Mouse (Mus musculus) fibroblast of lung, adult 2 months (primary cell): Measurements from ENCODE around the gene Pkmyt1.
A peak's percentile ranks its signal among the peaks of the same experiment; 100 is the strongest.

Experiments used
- DNase-seq: peaks from one replicate; pipeline ENCODE4 v3.0.0-alpha.2; 2011; ENCODE audit warnings: low read depth

Pkmyt1 gene

DNA sequence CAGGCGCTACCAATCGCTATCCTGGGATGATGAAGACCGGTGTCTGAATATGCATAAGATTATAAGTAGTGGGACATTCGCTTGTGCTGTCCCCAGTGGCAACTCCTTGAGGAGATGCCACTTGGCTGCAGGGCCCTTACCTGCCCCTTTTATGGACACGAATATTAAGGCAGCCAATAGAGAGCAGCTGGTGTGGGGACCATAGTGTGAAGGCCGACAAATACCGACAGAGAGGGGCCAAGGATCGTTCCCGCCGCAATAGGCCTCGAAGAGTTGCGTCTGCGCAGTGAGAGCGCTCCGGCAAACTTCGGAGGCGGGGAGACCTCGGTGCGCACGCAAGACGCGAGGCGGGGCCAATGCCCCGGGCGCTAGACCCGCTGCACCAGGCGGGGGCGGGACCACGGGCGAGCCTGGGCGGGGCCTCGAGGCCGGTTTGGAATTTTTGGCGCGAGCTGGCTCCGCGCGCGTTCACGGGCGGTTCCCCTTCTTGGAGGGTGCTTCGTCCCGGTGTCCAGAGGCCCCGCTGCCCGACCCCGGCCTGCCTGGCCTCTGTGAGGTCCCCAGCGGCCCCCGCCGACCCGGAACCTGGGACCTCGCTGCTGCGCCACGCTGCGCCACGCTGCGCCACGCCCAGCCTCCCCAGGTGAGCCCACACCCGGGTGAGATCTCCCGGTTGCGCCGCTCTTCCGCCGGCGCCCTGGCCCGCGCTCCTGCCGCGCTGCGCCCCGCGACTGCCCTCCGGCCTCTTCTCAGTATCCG is at the start of gene Pkmyt1:
Gene Pkmyt1 (plus strand): TSS at position 338 of the 759 bp plus-strand sequence.
- DNase-seq, result peak; percentile 66

DNA sequence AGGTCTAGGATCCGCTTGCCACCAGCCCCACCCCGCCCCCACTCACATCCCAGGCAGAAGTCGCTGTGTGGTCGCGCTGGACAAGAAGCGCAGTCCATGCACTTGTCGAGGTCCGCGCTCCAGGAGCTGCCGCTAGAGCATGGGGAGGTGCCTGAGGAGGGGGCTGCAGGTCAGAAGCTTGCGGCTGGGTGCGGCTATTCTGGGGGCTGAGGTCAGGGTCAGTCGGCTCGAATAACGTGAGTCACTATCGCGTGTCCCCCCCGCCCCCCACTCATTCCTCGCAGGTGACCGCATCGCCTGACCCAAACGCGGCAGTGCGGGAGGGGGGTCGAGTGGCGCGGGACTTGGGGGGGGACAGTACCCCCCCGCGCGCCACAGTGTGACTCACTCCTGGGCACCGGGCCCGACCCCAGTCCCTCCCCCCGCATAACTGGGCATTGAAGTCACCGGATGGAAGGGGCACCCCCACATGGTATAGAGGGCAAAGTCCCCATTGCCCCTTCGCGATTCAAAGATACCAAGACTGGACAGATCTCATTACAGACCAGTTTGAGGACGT is 49.6 kb upstream of the Pkmyt1 start:
- DNase-seq, result peak; percentile 24

- peak; percentile 80 for DNase-seq
Observed at GRCm38 (mm10) chr17:23677236-23677679, 48.9 kb upstream of the Pkmyt1 start, which contains the start of gene Tnfrsf12a. Gene Tnfrsf12a, minus strand, starts transcription at chr17:23677468.

GRCm38 (mm10) chr17:23679127-23679835 is 46.9 kb upstream of the Pkmyt1 start, which contains the start of gene Cldn6:
Gene Cldn6, plus strand, starts transcription at chr17:23679249.
- no peak for DNase-seq

GRCm38 (mm10) chr17:23680336-23680735 is 45.8 kb upstream of the Pkmyt1 start:
- DNase-seq, result no peak

GRCm38 (mm10) chr17:23681086-23681485 is 45.0 kb upstream of the Pkmyt1 start:
- DNase-seq, result no peak

DNA sequence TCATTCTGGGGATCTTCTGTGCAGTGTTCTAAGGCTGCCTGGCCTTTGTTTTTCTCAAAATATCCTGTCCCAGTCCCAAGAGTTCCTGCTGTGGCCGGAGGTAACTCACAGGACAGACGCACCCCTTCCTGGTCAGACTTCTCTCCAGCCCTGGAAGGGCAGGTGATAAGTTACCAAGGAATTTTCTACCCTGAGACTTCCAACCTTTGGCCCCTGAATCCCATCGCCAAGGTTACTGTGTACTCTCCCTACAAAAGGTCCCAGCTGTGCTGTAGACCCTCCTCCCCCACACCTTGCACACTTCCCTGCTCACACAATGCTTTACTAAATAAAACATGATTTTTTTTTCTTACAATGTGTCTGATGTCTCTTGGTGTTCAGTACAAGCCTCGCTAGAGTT is 44.0 kb upstream of the Pkmyt1 start:
- no peak for DNase-seq

DNA sequence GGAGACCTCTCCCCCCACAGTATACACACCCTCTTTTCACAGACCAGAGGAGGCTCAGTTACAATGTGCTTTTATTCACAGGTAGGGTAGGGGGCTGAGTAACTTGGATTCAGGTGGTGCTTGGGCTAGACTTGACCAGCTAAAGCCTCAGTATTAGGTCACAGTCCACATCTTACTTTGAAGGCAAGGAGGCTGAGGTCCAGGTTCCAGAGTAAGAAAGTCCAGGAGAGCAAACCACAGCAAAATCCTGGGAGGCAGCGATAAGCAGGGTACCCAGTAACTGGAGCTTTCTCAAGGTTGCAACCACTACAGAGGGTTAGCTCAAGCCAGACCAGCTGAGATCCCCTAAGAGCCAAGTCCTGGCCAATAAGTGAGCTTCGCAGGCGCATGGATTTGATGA is 43.6 kb upstream of the Pkmyt1 start:
- no peak for DNase-seq

- no peak for DNase-seq
Observed at GRCm38 (mm10) chr17:23683226-23683625, 42.9 kb upstream of the Pkmyt1 start.

DNA sequence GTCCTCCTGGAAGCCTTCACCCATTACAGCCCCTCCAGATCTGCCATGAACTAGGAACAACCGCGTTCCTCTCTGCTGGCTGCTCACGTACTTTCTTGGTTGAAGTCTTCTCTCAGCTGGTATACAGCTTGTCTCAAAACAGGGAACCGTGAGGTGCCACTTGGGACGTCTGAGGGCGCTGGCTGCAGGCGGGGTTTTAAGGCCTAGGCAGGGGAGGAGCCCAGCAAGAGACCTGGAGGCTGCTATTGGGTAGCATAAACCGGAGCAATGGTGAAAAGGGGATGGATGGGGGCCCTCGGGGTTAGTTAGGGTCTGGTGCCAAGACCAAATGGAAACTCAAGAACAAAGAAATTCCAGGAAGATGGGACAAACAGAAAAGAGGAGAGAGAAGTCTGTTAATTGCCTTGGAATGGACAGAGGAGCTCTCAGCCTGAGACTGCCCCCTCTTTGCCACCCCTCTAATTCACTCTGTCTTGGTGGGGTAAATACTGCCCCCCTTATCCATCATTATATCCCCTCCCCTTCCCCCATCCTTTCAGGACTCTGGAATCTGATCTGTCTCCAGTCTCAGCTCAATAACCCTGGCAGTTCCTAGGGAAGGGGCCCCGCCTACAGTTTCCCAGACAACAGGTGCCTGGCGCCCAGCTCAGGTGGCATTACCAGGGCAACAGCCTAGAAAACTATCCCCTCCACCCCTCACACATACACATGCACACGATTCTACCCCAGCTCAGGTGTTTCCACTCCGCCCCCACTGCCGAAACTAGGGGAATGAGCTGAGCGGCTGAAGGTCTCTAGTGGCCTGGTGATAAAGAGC is 42.1 kb upstream of the Pkmyt1 start, which contains the start of gene Cldn9:
Gene Cldn9 (minus strand): TSS at position 171 of the 817 bp plus-strand sequence.
- DNase-seq, result no peak

GRCm38 (mm10) chr17:23694491-23694890 is 31.6 kb upstream of the Pkmyt1 start:
- no peak for DNase-seq

DNA sequence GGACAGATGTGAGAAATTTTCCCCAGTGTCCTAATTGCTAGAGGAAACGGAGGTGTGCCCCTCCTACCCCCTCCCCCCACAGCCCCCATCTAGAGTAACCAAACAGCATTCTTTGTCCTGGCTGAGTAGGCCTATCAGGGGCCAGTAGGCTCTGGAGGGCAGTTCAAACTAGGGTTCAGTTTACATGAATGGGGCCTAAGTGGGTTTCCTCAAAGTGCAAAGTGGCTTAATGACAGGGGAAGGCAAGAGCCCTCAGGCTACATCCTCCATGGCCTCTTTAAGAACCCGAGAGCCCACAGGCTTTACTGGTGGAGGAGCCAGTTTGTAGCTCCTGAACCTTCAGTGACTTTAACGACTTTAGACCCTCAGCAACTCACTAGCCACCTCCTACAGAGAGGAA is 30.3 kb upstream of the Pkmyt1 start:
- DNase-seq, result no peak

- DNase-seq, result no peak
Observed at GRCm38 (mm10) chr17:23699131-23700077, 26.7 kb upstream of the Pkmyt1 start.

DNA sequence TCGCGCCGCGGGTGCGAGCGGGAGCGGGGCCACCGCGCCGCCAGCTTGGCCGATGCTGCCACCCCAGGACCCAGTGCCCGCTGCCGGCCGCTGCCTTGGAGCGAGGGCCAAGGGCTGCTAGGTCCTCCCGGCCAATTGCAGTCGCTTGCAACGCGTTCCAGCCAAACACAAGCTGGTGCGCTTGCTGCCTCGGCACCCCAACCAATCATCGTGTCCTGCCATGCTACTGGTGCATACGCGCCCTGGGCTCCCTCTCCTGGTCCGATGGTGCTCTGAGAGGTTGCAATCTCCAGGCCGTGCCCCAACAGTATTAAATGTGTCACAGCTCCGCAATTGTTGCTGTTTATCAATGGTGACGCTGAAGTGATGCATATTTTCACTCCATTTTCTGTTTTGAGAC is 26.1 kb upstream of the Pkmyt1 start:
- peak; percentile 81 for DNase-seq

DNA sequence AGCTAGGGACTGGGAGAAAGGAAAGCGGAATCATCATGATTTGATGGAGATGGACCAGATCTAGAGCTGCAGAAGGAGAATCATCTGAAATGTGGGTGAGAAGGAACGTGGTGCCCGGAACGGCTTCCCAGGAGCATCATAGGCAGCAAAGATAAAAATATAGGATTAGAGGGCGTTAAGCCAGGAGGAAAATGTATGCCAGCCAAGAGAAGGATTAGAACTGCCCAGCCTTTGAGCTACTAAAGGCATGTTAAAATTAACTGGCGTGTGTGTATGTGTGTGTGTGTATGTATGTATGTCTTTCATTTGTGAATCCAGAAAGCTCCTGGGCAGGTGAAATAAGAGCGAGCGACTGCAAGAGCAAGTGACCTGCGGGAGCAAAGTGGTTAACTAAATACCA is 22.8 kb upstream of the Pkmyt1 start:
- DNase-seq, result no peak

DNA sequence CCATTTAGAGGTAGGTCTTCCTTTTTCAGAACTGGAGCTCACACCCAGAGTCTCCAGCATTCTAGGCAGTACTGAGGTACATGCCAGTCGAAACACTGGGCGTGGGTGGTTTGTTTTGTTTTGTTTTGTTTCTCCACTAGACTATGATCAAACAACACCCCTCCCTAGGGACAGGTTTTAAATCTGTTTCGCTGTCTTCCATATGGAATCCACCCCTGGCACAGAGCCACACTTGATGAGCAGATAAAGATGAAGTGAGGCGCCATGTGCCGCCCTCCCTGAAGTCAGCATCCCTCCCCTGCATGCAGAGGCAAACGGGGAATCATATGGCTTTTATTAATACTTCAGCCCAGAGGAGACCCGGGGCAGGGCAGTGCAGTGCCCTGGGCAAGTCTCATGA is 21.4 kb upstream of the Pkmyt1 start:
- no peak for DNase-seq

GRCm38 (mm10) chr17:23705525-23706104 is 20.5 kb upstream of the Pkmyt1 start:
- no peak for DNase-seq

DNA sequence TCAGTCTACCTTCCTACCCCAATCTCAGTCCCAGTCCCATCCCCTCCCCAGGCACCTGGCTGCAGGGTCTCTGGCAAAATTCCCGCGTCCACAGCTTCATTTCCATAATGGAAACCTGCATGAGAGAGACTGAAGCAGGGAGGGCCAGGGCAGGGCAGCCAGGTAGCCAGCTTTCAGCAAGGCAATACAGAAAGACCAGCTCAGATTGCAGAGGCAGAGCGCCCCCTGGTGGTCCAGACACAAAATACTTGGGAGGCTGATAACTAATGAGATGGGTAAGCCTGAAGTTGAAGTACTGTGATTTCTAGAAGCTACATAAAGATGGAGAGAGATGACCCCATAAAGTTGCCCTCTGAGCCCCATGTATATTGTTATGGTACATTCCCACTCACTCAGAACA is 19.9 kb upstream of the Pkmyt1 start:
- DNase-seq, result peak; percentile 29

DNA sequence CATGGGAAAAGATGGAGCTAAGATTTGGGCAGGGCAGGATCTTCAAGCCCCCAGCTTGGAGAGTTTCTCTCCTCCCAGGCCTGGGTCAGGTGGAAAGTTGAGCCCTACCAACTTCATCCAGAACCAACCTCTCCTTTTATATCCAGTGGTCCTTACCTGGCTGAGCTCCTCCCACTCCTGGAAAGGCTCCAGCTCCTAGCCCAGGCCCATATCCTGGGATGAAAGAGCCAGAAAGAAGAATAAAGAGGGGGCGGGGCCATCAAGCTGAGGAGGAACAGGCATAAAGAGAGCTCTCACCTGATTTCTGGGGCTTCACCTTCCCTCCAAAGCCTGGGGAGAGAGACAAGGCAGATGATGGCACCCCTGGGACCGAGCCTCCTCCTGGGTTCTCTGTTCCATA is 9.1 kb upstream of the Pkmyt1 start:
- no peak for DNase-seq

- no peak for DNase-seq
Observed at GRCm38 (mm10) chr17:23719455-23719854, 6.7 kb upstream of the Pkmyt1 start.
